Mouse (Mus musculus) heart, adult 9 months (tissue): ENCODE measurements around the gene Slc46a1.

ENCODE experiments used
- DNase-seq, 2 experiments: peaks; one replicate each; pipeline ENCODE4 v3.0.0; 2022; ENCODE audit warnings: low spot score in 2 of 2

The Slc46a1 gene

DNA sequence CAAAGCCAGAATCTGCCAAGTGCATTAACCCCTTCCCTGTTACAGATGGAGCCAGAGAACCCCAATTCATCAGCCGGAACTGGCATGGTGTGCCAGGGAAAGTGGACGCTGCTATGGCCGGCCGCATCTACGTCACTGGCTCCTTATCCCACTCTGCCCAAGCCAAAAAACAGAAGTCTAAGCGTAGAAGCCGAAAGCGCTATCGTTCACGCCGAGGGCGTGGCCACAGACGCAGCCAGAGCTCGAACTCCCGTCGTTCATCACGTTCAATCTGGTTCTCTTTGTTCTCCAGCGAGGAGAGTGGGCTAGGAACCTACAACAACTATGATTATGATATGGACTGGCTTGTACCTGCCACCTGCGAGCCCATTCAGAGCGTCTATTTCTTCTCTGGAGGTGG, 36.0 kb downstream of the Slc46a1 start:
- no peak for DNase-seq

DNA sequence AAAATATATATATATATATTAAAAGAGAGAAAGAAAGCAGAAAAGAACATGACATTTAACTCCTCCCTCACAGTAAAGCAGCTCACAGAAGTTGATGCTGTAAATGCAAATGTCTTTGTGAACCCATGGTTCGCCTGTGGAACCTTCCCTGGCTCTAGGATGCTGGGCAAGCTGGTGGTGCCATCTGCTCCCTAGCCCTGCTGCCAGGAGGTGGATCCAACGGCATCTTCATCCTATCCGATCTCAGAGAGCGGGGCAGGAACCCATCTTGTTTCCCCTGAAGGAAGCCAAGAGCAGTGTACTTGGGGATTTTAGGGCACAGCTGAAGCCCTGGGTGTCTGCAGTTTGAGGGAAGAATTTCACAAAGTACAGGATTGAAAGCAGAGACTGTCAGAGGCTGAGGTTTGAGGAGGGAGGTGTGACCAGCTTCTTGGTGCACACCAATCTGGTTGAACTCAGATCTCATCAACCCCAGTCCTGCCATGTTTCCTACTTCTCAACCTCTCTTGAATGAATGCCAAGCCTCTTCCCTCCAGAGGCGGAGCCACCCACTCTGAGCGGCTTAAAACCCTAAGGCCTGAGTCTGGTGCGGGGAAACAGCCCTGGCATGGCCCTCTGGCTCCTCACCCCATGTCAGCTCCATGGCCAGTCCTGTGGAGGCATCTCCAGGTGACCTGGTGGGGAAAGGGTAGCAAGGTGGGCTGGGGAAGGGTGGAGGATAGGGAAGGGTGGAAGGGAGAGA, 37.6 kb downstream of the Slc46a1 start, which contains the start of gene Sebox:
Gene Sebox (plus strand): TSS at position 539 of the 742 bp plus-strand sequence.
- DNase-seq, result no peak

DNA sequence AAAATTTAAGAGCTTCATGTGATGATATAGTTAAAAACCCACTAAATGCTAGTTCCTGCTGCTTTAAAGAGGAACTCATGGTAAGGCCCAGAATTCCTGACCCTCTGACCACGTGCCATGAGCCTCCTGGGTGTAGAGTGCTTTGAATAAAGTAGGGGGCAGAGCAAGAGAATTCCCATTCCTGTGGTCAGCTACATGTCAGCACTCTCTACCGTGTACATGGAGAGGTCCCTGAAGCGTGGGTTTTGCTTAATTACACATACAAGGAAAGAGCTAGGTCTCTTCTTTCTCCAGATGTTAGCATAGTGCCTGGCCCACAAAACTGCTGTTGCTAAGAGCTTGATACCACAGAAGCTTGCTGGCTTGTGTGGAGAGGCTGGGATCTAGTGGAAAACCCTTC, 39.9 kb downstream of the Slc46a1 start:
- DNase-seq, result no peak

DNA sequence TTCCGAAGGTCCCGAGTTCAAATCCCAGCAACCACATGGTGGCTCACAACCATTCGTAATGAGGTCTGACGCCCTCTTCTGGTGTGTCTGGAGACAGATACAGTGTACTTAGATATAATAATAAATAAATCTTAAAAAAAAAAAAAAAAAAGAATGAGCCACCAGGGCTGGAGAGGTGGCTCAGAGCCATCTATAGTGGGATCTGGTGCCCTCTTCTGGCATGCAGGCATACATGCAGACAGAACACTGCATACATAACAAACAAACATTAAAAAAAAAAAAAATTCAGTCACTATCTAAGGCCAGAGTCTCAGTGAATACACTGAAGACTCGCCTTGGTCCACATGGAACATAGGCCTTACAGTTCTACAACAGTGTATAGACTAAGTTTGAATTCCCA, 43.7 kb downstream of the Slc46a1 start:
- DNase-seq, result no peak

DNA sequence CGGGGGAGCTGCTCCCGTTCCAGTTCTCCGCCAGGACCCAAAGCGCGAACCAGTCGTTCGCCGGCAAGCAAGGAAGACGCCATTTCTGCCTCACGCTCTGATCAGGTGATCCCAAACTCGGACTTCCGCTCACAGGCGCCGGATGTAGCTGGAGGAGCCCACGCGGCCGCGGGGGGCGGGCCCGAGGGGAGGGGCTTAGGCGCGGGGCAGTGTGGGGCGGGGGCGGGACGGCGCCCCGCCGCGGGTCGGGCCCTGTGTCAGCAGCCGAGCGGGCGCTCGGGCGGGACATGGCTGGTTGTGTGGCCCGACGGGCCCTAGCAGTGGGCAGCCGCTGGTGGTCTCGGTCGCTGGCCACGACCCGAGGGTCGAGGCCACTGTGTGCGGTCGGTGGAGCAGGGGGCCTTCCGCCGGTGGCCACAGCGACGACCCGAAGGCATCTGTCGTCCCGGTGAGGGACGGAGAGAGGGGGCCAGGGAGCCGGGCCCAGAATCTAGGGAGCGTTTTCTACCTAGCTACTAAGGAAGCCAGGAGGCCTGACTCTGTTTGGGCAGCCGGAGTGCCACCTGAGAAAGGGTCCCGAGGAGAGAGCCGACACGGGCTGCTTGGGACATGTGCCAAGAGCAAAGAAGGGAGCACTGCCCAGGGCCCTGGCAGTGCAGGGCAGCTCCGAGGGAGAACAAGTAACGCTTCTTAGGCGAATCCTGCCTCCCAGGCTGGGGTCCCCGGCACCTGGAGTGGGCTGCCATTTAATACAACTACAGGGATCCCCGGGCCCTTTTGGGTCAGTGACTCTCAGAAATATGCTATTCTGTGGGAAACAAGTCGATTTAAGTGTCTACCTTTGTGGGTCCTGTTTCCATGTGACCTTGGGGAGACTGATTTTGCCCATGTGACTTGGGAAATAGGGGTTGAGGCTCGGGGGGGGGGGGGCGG, 46.8 kb downstream of the Slc46a1 start, which contains the start of the genes Tmem199 and Poldip2:
Gene Tmem199 (minus strand): TSS at position 148 of the 933 bp plus-strand sequence.
Gene Poldip2 (plus strand): TSS at position 169 of the 933 bp plus-strand sequence.
- DNase-seq, result peak; percentile 83 to 87

DNA sequence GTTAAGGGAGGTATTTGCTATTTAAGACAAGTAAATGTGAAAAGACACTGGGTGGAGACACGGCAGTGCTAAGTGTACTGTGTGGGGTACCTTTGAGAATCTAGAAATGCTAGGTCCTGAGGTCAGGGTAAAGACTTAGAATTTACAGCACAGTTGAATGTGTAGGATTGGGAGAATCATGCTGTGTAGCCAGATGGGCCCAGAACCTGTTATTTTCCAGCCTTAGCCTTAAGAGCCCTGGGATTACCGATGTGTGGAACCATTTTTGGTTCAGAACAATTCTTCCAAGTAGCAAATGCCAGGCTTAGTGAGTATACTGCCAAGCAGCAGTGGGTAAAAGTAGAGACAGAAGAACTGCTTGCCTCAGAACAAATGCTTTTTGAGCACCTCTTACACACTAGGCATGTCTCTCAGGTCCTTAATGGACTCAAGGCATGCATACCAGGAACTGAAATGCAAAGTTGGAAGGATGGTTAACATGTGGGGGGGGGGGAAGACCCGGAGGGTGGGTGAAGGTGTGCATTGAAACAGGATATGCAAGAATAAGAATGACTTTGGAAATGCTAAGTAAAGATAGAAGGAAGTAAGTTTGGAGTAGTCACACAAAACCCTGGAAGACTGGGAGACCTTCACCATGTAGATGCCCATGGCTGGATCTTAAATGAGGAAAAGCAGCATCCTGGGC, 47.8 kb downstream of the Slc46a1 start:
- DNase-seq, result no peak

DNA sequence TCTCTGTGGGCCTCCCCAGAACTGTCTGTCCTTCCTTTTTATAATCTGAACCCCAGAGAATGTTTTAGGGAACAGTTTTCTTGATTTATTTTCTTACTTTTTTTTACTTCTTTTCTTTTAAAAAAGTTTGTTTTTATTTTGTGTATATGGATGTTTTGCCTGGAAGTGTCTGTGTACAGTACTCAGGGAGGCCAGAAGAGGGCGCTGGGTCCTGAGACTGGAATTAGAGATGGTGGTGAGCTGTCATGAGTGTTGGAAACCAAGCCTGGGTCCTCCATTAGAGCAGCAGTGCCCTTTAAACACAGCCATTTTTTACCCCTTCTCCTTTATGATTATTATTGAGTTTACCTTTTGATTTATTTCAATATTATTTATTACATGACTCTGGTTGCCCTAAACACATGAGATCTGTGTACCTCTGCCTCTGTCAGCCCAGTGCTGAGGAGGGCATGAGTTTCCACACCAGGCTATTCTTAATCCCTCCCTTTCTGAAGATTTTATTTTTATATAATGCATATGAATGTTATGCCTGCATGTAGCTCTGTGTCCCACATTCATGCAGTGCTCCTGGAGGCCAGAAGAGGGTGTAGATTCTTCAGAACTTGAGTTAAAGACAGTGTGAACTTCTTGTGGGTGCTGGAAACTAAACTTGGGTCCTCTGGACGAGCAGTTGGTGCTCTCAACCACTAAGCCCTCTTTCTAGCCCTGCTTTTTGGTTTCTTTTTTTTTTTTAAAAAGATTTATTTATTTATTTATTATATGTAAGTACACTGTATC, 50.2 kb downstream of the Slc46a1 start:
- no peak for DNase-seq

DNA sequence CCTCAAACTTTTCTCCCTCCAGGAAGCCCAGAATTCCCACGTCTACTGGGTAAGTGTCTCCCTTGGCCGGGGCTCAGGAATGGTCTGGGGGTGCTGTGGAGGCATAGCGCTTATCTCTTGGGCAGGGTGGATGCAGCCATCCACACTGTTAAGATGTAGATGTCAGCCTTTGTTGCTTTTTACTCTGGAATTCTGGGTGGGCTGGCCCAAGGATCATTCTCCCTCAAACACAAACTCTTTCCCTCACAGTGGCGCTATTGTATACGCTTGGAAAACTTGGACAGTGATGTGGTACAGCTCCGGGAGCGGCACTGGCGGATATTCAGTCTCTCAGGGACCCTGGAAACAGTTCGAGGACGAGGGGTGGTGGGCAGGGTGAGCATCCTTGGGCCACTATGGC, 53.4 kb downstream of the Slc46a1 start:
- no peak for DNase-seq
